In the genomic region with DNA sequence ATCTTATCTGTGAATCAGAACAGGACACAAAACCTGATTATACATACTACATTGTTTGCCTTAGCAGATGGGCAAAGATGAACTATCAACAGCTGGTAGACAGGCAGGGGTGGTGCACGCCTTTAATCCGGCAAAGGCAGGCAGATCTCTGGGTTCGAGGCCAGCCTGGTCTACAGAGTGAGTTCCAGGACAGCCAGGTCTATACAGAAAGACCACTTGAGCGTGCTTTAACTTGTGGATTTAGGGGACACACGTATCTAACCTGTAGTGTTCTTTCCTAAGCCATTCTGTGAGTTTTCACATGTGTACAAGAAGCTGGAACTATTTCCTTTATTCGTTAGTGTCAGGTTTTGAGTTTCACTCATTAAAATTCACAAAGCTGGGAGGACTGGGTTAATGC, we compare ENCODE assay signal across 15 mouse cellular contexts.
DNase-seq lines count a peak whose midpoint lies in the region; ATAC-seq lines count a peak whose summit lies in the region.
"Had no signal": no experiment of that assay in that cellular context is flagged by ENCODE, and none has a peak within 500 bp of the region (broad histone marks: within the 10 kb centered on the region; RNA-seq: fewer than 3 reads in every experiment).

No protein-coding gene starts in this region.

- peaks cover 6% of the 10 kb centered on the region; the same call in 1 of the 2 replicates for H3K4me1 ChIP-seq in forebrain, embryonic 11.5 days (replicated peaks; ENCODE audit: control insufficient read depth, insufficient read depth, low read length)
- H3K4me1 ChIP-seq in hindbrain, embryonic 12.5 days = peaks cover 7% of the 10 kb centered on the region
- peaks cover 15% of the 10 kb centered on the region for H3K4me1 ChIP-seq in midbrain, embryonic 14.5 days (ENCODE audit: control insufficient read depth, insufficient read depth, low read length)
- H3K4me1 ChIP-seq: embryonic facial prominence, embryonic 15.5 days; megakaryocyte, embryonic 14.5 days had no signal

- no peak overlapping the region for H3K4me2 ChIP-seq in forebrain, embryonic 11.5 days (ENCODE audit: low read depth, low read length, severe bottlenecking)
- H3K4me2 ChIP-seq in hindbrain, embryonic 12.5 days (replicated peaks) = no peak overlapping the region
- peak overlapping the region; percentile 19; the same call in 1 of the 2 replicates for H3K4me2 ChIP-seq in midbrain, embryonic 14.5 days (ENCODE audit: low read length)
- H3K4me2 ChIP-seq: embryonic facial prominence, embryonic 15.5 days; liver, embryonic 13.5 days had no signal

- H3K4me3 ChIP-seq in forebrain, embryonic 11.5 days (ENCODE audit: low read depth, low read length) = no peak overlapping the region
- no peak overlapping the region for H3K4me3 ChIP-seq in hindbrain, embryonic 12.5 days
- H3K4me3 ChIP-seq in midbrain, embryonic 14.5 days (replicated peaks; ENCODE audit: low read depth, low read length) = no peak overlapping the region
- H3K4me3 ChIP-seq: embryonic facial prominence, embryonic 15.5 days; liver, embryonic 13.5 days; megakaryocyte, embryonic 14.5 days had no signal

- ATAC-seq in forebrain, embryonic 11.5 days (replicated peaks; ENCODE audit: low FRiP score) = 0 out of 2 replicates have a peak, but pooled peaks have one; percentile 24
- no peak for ATAC-seq in hindbrain, embryonic 12.5 days (ENCODE audit: low FRiP score)
- no peak for ATAC-seq in midbrain, embryonic 14.5 days (ENCODE audit: low FRiP score, low TSS enrichment)

- no peaks in the 10 kb centered on the region for H3K36me3 ChIP-seq in forebrain, embryonic 11.5 days (ENCODE audit: control insufficient read depth, insufficient read depth, low read length)
- H3K36me3 ChIP-seq in hindbrain, embryonic 12.5 days = no peaks in the 10 kb centered on the region
- no peaks in the 10 kb centered on the region for H3K36me3 ChIP-seq in midbrain, embryonic 14.5 days (ENCODE audit: control insufficient read depth, insufficient read depth, low read length)
- H3K36me3 ChIP-seq: embryonic facial prominence, embryonic 15.5 days; liver, embryonic 13.5 days had no signal

- no peak overlapping the region for H3K9ac ChIP-seq in forebrain, embryonic 11.5 days (ENCODE audit: low read length)
- no peak overlapping the region for H3K9ac ChIP-seq in hindbrain, embryonic 12.5 days
- no peak overlapping the region for H3K9ac ChIP-seq in midbrain, embryonic 14.5 days (replicated peaks; ENCODE audit: low read length)
- H3K9ac ChIP-seq: embryonic facial prominence, embryonic 15.5 days; liver, embryonic 13.5 days had no signal

- 74% methylated on average over 6 of the region's 6 CpGs for WGBS in forebrain, embryonic 11.5 days
- 80% methylated on average over 6 of the region's 6 CpGs for WGBS in hindbrain, embryonic 12.5 days
- 69% methylated on average over 6 of the region's 6 CpGs for WGBS in midbrain, embryonic 14.5 days

- no peaks in the 10 kb centered on the region for H3K9me3 ChIP-seq in forebrain, embryonic 11.5 days (ENCODE audit: control insufficient read depth, low read length)
- H3K9me3 ChIP-seq in hindbrain, embryonic 12.5 days (replicated peaks) = no peaks in the 10 kb centered on the region
- no peaks in the 10 kb centered on the region for H3K9me3 ChIP-seq in midbrain, embryonic 14.5 days (ENCODE audit: control insufficient read depth, low read length)
- H3K9me3 ChIP-seq: embryonic facial prominence, embryonic 15.5 days; liver, embryonic 13.5 days had no signal

- DNase-seq in heart, adult 11 months = peak; percentile 65
- no peak for DNase-seq in heart, postnatal 4 days
- no peak for DNase-seq in forebrain, embryonic 11.5 days (ENCODE audit: low spot score)
- DNase-seq in midbrain, embryonic 14.5 days = no peak
- DNase-seq in spleen, adult 18-20 months = no peak
- no peak for DNase-seq in embryo, embryonic 11 days
- DNase-seq in adrenal gland, postnatal 4 days (ENCODE audit: low spot score in 2 of 2) = no peak
- DNase-seq: adrenal gland, postnatal 10 days; cerebellum, adult 8-10 months; liver, embryonic 13.5 days; thymus, adult 18-20 months had no signal

- no peaks in the 10 kb centered on the region for H3K27me3 ChIP-seq in forebrain, embryonic 11.5 days (ENCODE audit: control insufficient read depth, insufficient read depth, low read length)
- H3K27me3 ChIP-seq in hindbrain, embryonic 12.5 days = no peaks in the 10 kb centered on the region
- H3K27me3 ChIP-seq in midbrain, embryonic 14.5 days (ENCODE audit: control insufficient read depth, insufficient read depth, low read length) = no peaks in the 10 kb centered on the region
- H3K27me3 ChIP-seq: embryonic facial prominence, embryonic 15.5 days; liver, embryonic 13.5 days; megakaryocyte, embryonic 14.5 days had no signal

- no peak overlapping the region for H3K27ac ChIP-seq in forebrain, embryonic 11.5 days (ENCODE audit: low read depth, low read length)
- peak overlapping the region; percentile 55; the same call in 1 of the 2 replicates for H3K27ac ChIP-seq in hindbrain, embryonic 12.5 days
- peak overlapping the region; percentile 79 for H3K27ac ChIP-seq in midbrain, embryonic 14.5 days (replicated peaks; ENCODE audit: low read depth, low read length)
- H3K27ac ChIP-seq: embryonic facial prominence, embryonic 15.5 days; kidney, postnatal 0 days; liver, embryonic 13.5 days had no signal
